Mouse (Mus musculus): ENCODE results near the gene Cfap61.

GRCm38 (mm10) chr2:145958097-145958496 is 23.5 kb downstream of the Cfap61 start:
- TF ChIP-seq CTCF (IDR thresholded peaks at IDR 0.05; ENCODE audit: borderline replicate concordance, insufficient read depth, low read length) (no peak), POLR2A (IDR thresholded peaks at IDR 0.05; ENCODE audit: low read depth, low read length) (no peak)

Measured in embryonic fibroblast, embryonic 13.5 days (primary cell).